Mouse (Mus musculus) MEL (cell line): ENCODE results near the gene Itsn1.

ENCODE experiments used
- CTCF ChIP-seq, 3 experiments: IDR thresholded peaks in 2 of 3; conservative IDR thresholded peaks in 1 of 3; 2 replicates each; pipeline ENCODE4 v1.5.1; 2011 to 2012; ENCODE audit warnings: low read length in 3 of 3, low read depth in 2 of 3, mild to moderate bottlenecking in 2 of 3, improper control_type of control experiment in 1 of 3, inconsistent platforms in 1 of 3, mixed read lengths in 1 of 3, moderate library complexity in 1 of 3; ENCODE audit not compliant: control insufficient read depth in 1 of 3, insufficient read depth in 1 of 3, poor library complexity in 1 of 3, severe bottlenecking in 1 of 3
- E2F4 ChIP-seq: IDR thresholded peaks from 2 replicates; pipeline ENCODE4 v1.6.1; 2011; ENCODE audit warnings: low read depth, low read length, improper control_type of control experiment, borderline replicate concordance
- GABPA ChIP-seq: IDR thresholded peaks from 2 replicates; pipeline ENCODE4 v1.6.1; 2012; ENCODE audit warnings: low read depth, mild to moderate bottlenecking, inconsistent platforms, low read length, improper control_type of control experiment, moderate library complexity
- MEF2A ChIP-seq: IDR thresholded peaks from 2 replicates; pipeline ENCODE4 v1.6.1; 2014; ENCODE audit warnings: low read depth, mild to moderate bottlenecking, inconsistent platforms, low read length, improper control_type of control experiment; ENCODE audit not compliant: poor library complexity, insufficient replicate concordance, severe bottlenecking; ENCODE audit errors: extremely low read depth
- POLR2A ChIP-seq, 2 experiments: IDR thresholded peaks; 2 replicates each; pipeline ENCODE4 v1.6.1; 2011 to 2012; ENCODE audit warnings: low read length in 2 of 2, mild to moderate bottlenecking in 2 of 2, control low read depth in 1 of 2, improper control_type of control experiment in 1 of 2, low read depth in 1 of 2, moderate library complexity in 1 of 2; ENCODE audit not compliant: control insufficient read depth in 1 of 2, insufficient read depth in 1 of 2, poor library complexity in 1 of 2
- TBP ChIP-seq: IDR thresholded peaks from 2 replicates; pipeline ENCODE4 v1.8.0; 2011; ENCODE audit warnings: low read depth, low read length, improper control_type of control experiment
- USF1 ChIP-seq: IDR thresholded peaks from 2 replicates; pipeline ENCODE4 v1.6.1; 2014; ENCODE audit warnings: low read depth, mild to moderate bottlenecking, inconsistent platforms, low read length, improper control_type of control experiment, moderate library complexity

GRCm38 (mm10) chr16:91870158-91870582 is 141.1 kb downstream of the Itsn1 start:
- TF ChIP-seq USF1 (peak; percentile 97), POLR2A (IDR thresholded peaks at IDR 0.05; ENCODE audit: control insufficient read depth in 1 of 2, insufficient read depth in 1 of 2, low read depth in 1 of 2, low read length in 2 of 2, poor library complexity in 1 of 2) (peak in 1 of 2 experiments; percentile 70; a peak in 2 of 4 replicates), CTCF (IDR thresholded peaks at IDR 0.05 in 2 of 3, conservative IDR thresholded peaks at IDR 0.05 in 1 of 3; ENCODE audit: control insufficient read depth in 1 of 3, insufficient read depth in 1 of 3, low read depth in 2 of 3, low read length in 3 of 3, poor library complexity in 1 of 3, severe bottlenecking in 1 of 3) (no peak), E2F4 (no peak), GABPA (no peak; the same call in 1 of the 2 replicates), TBP (peak; percentile 68), MEF2A (no peak)
